13 mouse cellular contexts compared by ENCODE assay signal in the genomic region with DNA sequence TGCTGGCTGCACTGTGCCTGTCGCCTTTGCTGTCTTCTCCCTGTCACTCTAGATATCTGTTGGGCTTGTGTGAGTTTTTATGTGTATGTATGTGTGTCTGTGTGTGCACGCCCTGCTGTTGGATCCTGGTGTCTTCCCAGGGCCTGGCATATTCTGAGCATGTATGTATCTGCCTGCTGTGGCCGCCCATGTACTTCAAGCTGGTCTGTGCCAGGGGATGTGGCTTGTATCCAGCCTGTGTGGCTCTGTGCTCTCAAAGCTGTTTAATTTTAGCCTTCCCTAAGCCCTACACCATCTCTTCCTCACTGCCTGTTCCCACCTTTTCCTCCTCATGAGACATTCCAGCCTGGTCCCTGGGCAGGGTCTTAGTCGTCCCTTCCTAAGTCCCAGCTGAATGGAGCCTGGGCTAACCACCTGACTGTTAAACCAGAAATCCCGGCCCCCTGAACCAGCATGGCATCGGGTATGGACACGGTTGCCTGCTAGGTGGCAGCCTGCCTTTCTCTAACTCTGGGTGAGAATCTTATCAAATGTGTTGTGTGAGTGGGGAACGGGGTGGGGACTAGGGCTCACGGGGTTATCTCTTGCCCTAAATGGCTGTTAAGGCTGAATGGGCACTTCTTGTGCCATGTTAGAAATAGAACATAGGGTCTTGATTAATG. TPM values are rescaled to one million over a fixed set of nuclear protein-coding genes. Genes with fewer than 3 reads are reported as not detected.
A peak's percentile ranks its signal among the peaks of the same experiment; 100 is the strongest.
DNase-seq lines count a peak whose midpoint lies in the region; ATAC-seq lines count a peak whose summit lies in the region.
"Had no signal": no experiment of that assay in that cellular context is flagged by ENCODE, and none has a peak within 500 bp of the region (broad histone marks: within the 10 kb centered on the region; RNA-seq: fewer than 3 reads in every experiment).

No protein-coding gene starts in this region.

- H3K4me3 ChIP-seq in liver, embryonic 15.5 days (replicated peaks), result no peak overlapping the region
- H3K4me3 ChIP-seq: midbrain, embryonic 13.5 days; neural tube, embryonic 13.5 days had no signal

- intact Hi-C loops in heart, postnatal 36 days (cut with DNase I), result loop anchor here (1.0 to 2.0 kb wide), 2 partner anchors 16 to 41 kb away; no protein-coding TSS in a partner anchor

- no peak for DNase-seq in liver
- peak; percentile 35 for DNase-seq in heart, adult 8-10 months (ENCODE audit: low spot score)
- peak; percentile 40 to 53 for DNase-seq in heart, postnatal 36 days
- DNase-seq in right cerebral cortex, postnatal 36 days (ENCODE audit: low spot score in 2 of 2), result peak; percentile 58 to 66
- DNase-seq in urinary bladder, postnatal 25 days (ENCODE audit: low spot score), result no peak
- DNase-seq: gastrocnemius, postnatal 10 days; spleen, adult 18-20 months had no signal

- H3K9me3 ChIP-seq in liver, embryonic 15.5 days (replicated peaks), result no peaks in the 10 kb centered on the region
- H3K9me3 ChIP-seq: midbrain, embryonic 13.5 days; neural tube, embryonic 13.5 days had no signal

- peaks cover 34% of the 10 kb centered on the region for H3K4me1 ChIP-seq in liver, embryonic 15.5 days (replicated peaks)

- ATAC-seq in liver, embryonic 15.5 days (ENCODE audit: insufficient read depth), result no peak
- ATAC-seq in megakaryocyte, adult 5-6 weeks (ENCODE audit: poor library complexity, severe bottlenecking), result no peak
- ATAC-seq: activated CD4-positive, CD25-positive, alpha-beta regulatory T cell, adult 4 months; midbrain, embryonic 13.5 days had no signal

- H3K36me3 ChIP-seq in liver, embryonic 15.5 days (replicated peaks), result no peaks in the 10 kb centered on the region

- no peak overlapping the region for H3K9ac ChIP-seq in liver, embryonic 15.5 days
- H3K9ac ChIP-seq: liver, embryonic 14.5 days; midbrain, embryonic 13.5 days; neural tube, embryonic 13.5 days had no signal

- H3K4me2 ChIP-seq in liver, embryonic 15.5 days, result 0 out of 2 replicates have a peak overlapping the region, but pooled peaks have one; percentile 2
- H3K4me2 ChIP-seq: midbrain, embryonic 13.5 days; neural tube, embryonic 13.5 days had no signal

- WGBS in liver, embryonic 15.5 days (ENCODE audit: insufficient replicate concordance), result 51% methylated on average over 9 of the region's 9 CpGs

- no peak overlapping the region for H3K27ac ChIP-seq in liver, embryonic 15.5 days (replicated peaks)
- H3K27ac ChIP-seq: liver, embryonic 14.5 days; midbrain, embryonic 13.5 days; neural tube, embryonic 13.5 days had no signal

- H3K27me3 ChIP-seq in liver, embryonic 15.5 days, result peaks cover 20% of the 10 kb centered on the region; the same call in 1 of the 2 replicates

RNA-seq across cellular contexts. Expression of gene Lrrc10b, which starts 23.3 kb away (rescaled TPM):
- 0.07 TPM in 1 of 2 replicates, not detected in the other for polyA plus RNA-seq in liver, embryonic 15.5 days (2015; fragmentation: Nextera tagmentation; extraction: Ambion mirVana)
- 1 to 10 TPM in 2 of 4 experiments, under 1 TPM in 2; 0.38 to 6.4 (median 1.9) TPM for total RNA-seq in heart, adult 8-10 months (2022)
- total RNA-seq in heart, postnatal 36 days (2021), result 1 to 10 TPM; 1.0 to 1.1 TPM
- total RNA-seq in megakaryocyte, adult 5-6 weeks (2015), result not detected in 2 replicates
- total RNA-seq in megakaryocyte, adult 5-6 weeks (2017), result not detected in 2 replicates
- polyA plus RNA-seq: activated CD4-positive, CD25-positive, alpha-beta regulatory T cell, adult 4 months had no signal

RNA-seq across cellular contexts. Expression of gene Syt7, which starts 45.1 kb away (rescaled TPM):
- 0.10 and 0.24 TPM in 2 replicates for polyA plus RNA-seq in liver, embryonic 15.5 days (2015; fragmentation: Nextera tagmentation; extraction: Ambion mirVana)
- total RNA-seq in heart, adult 8-10 months (2022), result 10 to 100 TPM; 33.2 to 39.1 (median 35.8) TPM
- total RNA-seq in heart, postnatal 36 days (2021), result 10 to 100 TPM; 39.4 to 41.6 TPM
- total RNA-seq in megakaryocyte, adult 5-6 weeks (2015), result not detected in 2 replicates
- total RNA-seq in megakaryocyte, adult 5-6 weeks (2017), result not detected in 2 replicates

RNA-seq across cellular contexts. Expression of gene Ppp1r32, which starts 48.7 kb away (rescaled TPM):
- polyA plus RNA-seq in liver, embryonic 15.5 days (2015; fragmentation: Nextera tagmentation; extraction: Ambion mirVana), result not detected in 2 replicates
- total RNA-seq in heart, adult 8-10 months (2022), result under 1 TPM in 3 of 4 experiments, not detected in 1; 0.22 to 0.38 (median 0.28) TPM
- under 1 TPM; 0.19 to 0.61 TPM for total RNA-seq in heart, postnatal 36 days (2021)
- 0.29 TPM in 1 of 2 replicates, not detected in the other for total RNA-seq in megakaryocyte, adult 5-6 weeks (2015)
- total RNA-seq in megakaryocyte, adult 5-6 weeks (2017), result 0.37 TPM in 1 of 2 replicates, not detected in the other

Comparison
In these comparisons a context has a peak if more than half of its experiments do, and no peak if none do; other contexts are left out.
1. DNase-seq: peak in heart, adult 8-10 months (single experiment), heart, postnatal 36 days (2 of 2) and right cerebral cortex, postnatal 36 days (2 of 2); none in liver (single experiment) and urinary bladder, postnatal 25 days (single experiment).
2. RNA of gene Syt7, which starts 45.1 kb away (total RNA-seq): 39.4 to 41.6 TPM in heart, postnatal 36 days and 33.2 to 39.1 TPM in heart, adult 8-10 months; not detected in megakaryocyte, adult 5-6 weeks; every median in the first group is over 10 times any median in the second.